Mouse (Mus musculus) MEL (cell line): ENCODE results near the gene Rybp.

Experiments used
- CHD1 ChIP-seq: IDR thresholded peaks from 2 replicates; pipeline ENCODE4 v1.6.1; 2012; ENCODE audit warnings: low read depth, mild to moderate bottlenecking, inconsistent platforms, low read length, improper control_type of control experiment
- CTCF ChIP-seq, 3 experiments: IDR thresholded peaks in 2 of 3; conservative IDR thresholded peaks in 1 of 3; 2 replicates each; pipeline ENCODE4 v1.5.1; 2011 to 2012; ENCODE audit warnings: low read length in 3 of 3, low read depth in 2 of 3, mild to moderate bottlenecking in 2 of 3, improper control_type of control experiment in 1 of 3, inconsistent platforms in 1 of 3, mixed read lengths in 1 of 3, moderate library complexity in 1 of 3; ENCODE audit not compliant: control insufficient read depth in 1 of 3, insufficient read depth in 1 of 3, poor library complexity in 1 of 3, severe bottlenecking in 1 of 3
- EP300 ChIP-seq, 2 experiments: IDR thresholded peaks; 2 replicates each; pipeline ENCODE4 v1.6.1; 2011; ENCODE audit warnings: improper control_type of control experiment in 2 of 2, low read length in 2 of 2, low read depth in 1 of 2, mild to moderate bottlenecking in 1 of 2
- HCFC1 ChIP-seq: IDR thresholded peaks from 2 replicates; pipeline ENCODE4 v1.6.1; 2012; ENCODE audit warnings: low read depth, mild to moderate bottlenecking, inconsistent platforms, low read length, improper control_type of control experiment, moderate library complexity
- NRF1 ChIP-seq: IDR thresholded peaks from 2 replicates; pipeline ENCODE4 v1.6.1; 2014; ENCODE audit warnings: low read depth, mild to moderate bottlenecking, inconsistent platforms, low read length, improper control_type of control experiment, moderate library complexity; ENCODE audit not compliant: poor library complexity, insufficient read depth, severe bottlenecking
- POLR2A ChIP-seq, 2 experiments: IDR thresholded peaks; 2 replicates each; pipeline ENCODE4 v1.6.1; 2011 to 2012; ENCODE audit warnings: low read length in 2 of 2, mild to moderate bottlenecking in 2 of 2, control low read depth in 1 of 2, improper control_type of control experiment in 1 of 2, low read depth in 1 of 2, moderate library complexity in 1 of 2; ENCODE audit not compliant: control insufficient read depth in 1 of 2, insufficient read depth in 1 of 2, poor library complexity in 1 of 2
- RCOR1 ChIP-seq: IDR thresholded peaks from 2 replicates; pipeline ENCODE4 v1.6.1; 2012; ENCODE audit warnings: low read depth, mild to moderate bottlenecking, inconsistent platforms, low read length, improper control_type of control experiment
- SIN3A ChIP-seq: IDR thresholded peaks from 2 replicates; pipeline ENCODE4 v1.6.1; 2012; ENCODE audit warnings: low read length, improper control_type of control experiment, inconsistent platforms
- TAL1 ChIP-seq: IDR thresholded peaks from 2 replicates; pipeline ENCODE4 v1.6.1; 2012; ENCODE audit warnings: mild to moderate bottlenecking, inconsistent platforms, low read length, moderate library complexity, mixed read lengths

GRCm38 (mm10) chr6:100223932-100224331, 63.4 kb downstream of the Rybp start:
- TF ChIP-seq EP300 (IDR thresholded peaks at IDR 0.05; ENCODE audit: low read depth in 1 of 2, low read length in 2 of 2) (no peak), POLR2A (IDR thresholded peaks at IDR 0.05; ENCODE audit: control insufficient read depth in 1 of 2, insufficient read depth in 1 of 2, low read depth in 1 of 2, low read length in 2 of 2, poor library complexity in 1 of 2) (no peak), SIN3A (no peak), TAL1 (no peak), CHD1 (no peak), NRF1 (no peak), HCFC1 (no peak), CTCF (IDR thresholded peaks at IDR 0.05 in 2 of 3, conservative IDR thresholded peaks at IDR 0.05 in 1 of 3; ENCODE audit: control insufficient read depth in 1 of 3, insufficient read depth in 1 of 3, low read depth in 2 of 3, low read length in 3 of 3, poor library complexity in 1 of 3, severe bottlenecking in 1 of 3) (no peak), RCOR1 (no peak)
